Mouse (Mus musculus) midbrain, postnatal 0 days (tissue): ENCODE measurements around the gene Itk. TPM values are rescaled to one million over a fixed set of nuclear protein-coding genes. Genes with fewer than 3 reads are reported as not detected.

Experiments used
- ATAC-seq: fragments of 200-750 bp; cut with Nextera tagmentation; 2 replicates; pipeline ENCODE4 v1.8.0; 2017; ENCODE audit warnings: moderate number of reproducible peaks, mild to moderate bottlenecking, moderate TSS enrichment, moderate library complexity; ENCODE audit not compliant: low FRiP score
- DNase-seq: peaks from one replicate; pipeline ENCODE4 v3.0.0-alpha.2; 2015; ENCODE audit warnings: low spot score
- H3K27ac ChIP-seq: fragments of 300-500 bp; sonication (generic); 2 replicates; pipeline ENCODE4 v1.5.1; 2014; ENCODE audit warnings: low read depth, mild to moderate bottlenecking, low read length, mixed read lengths
- H3K27me3 ChIP-seq: fragments of 300-500 bp; sonication (generic); 2 replicates; pipeline ENCODE4 v1.6.1; 2014; ENCODE audit warnings: low read length, control low read depth, mixed read lengths; ENCODE audit not compliant: insufficient read depth
- H3K36me3 ChIP-seq: fragments of 300-500 bp; sonication (generic); 2 replicates; pipeline ENCODE4 v1.6.1; 2014; ENCODE audit warnings: low read length, control low read depth, mixed read lengths; ENCODE audit not compliant: insufficient read depth
- H3K4me1 ChIP-seq: fragments of 300-500 bp; sonication (generic); 2 replicates; pipeline ENCODE4 v1.6.1; 2014; ENCODE audit warnings: mild to moderate bottlenecking, control low read depth, antibody characterized with exemption, low read length, mixed read lengths; ENCODE audit not compliant: insufficient read depth
- H3K4me2 ChIP-seq: fragments of 300-500 bp; sonication (generic); 2 replicates; pipeline ENCODE4 v1.6.1; 2014; ENCODE audit warnings: low read depth, mild to moderate bottlenecking, low read length, mixed read lengths; ENCODE audit not compliant: poor library complexity, severe bottlenecking
- H3K4me3 ChIP-seq: fragments of 300-500 bp; sonication (generic); 2 replicates; pipeline ENCODE4 v1.5.1; 2014; ENCODE audit warnings: low read depth, mild to moderate bottlenecking, low read length, moderate library complexity
- H3K9ac ChIP-seq: fragments of 300-500 bp; sonication (generic); replicated peaks from 2 replicates; pipeline ENCODE4 v1.6.1; 2014; ENCODE audit warnings: mild to moderate bottlenecking, low read length, moderate library complexity, mixed read lengths; ENCODE audit not compliant: poor library complexity, severe bottlenecking
- H3K9me3 ChIP-seq: fragments of 300-500 bp; sonication (generic); 2 replicates; pipeline ENCODE4 v1.6.1; 2016; ENCODE audit warnings: low read length, control low read depth
- CTCF ChIP-seq: IDR thresholded peaks from 2 replicates; pipeline ENCODE4 v1.5.1; 2016; ENCODE audit warnings: antibody characterized with exemption, mild to moderate bottlenecking
- WGBS: fragments of 180-500 bp; shearing (Covaris S2); extraction: QIAGEN DNeasy Blood & Tissue Kit; methylation state at CpG from one replicate; pipeline ENCODE4 v1.1.7; 2014; 5-methylcytosine and 5-hydroxymethylcytosine counted together
- polyA plus RNA-seq: library from polyadenylated mRNA; unstranded; fragments of >200 nt; fragmentation: Nextera tagmentation; extraction: Ambion mirVana; gene quantifications from 2 replicates; pipeline ENCODE4 v1.2.1, GENCODE M21; 2015
- total RNA-seq: library from RNA; depleted of rRNA; stranded (reverse); fragments of >200 nt; gene quantifications from 2 replicates; pipeline ENCODE4 v1.2.3, GENCODE M21; 2014

Gene Itk
- total and polyA plus RNA-seq, 2 experiments from 2014 or later: 0.06 to 0.16 TPM

- WGBS: 92% methylated on average over 8 of the region's 8 CpGs
- ATAC-seq (no peak), DNase-seq (no peak)
- H3K9ac ChIP-seq: no peak overlapping the region
- H3K27ac ChIP-seq: no peak overlapping the region
- TF ChIP-seq CTCF: no peak
- H3K27me3 ChIP-seq: no peaks in the 10 kb centered on the region
- no peaks in the 10 kb centered on the region for H3K9me3 ChIP-seq
- H3K4me3 ChIP-seq: no peak overlapping the region
- no peaks in the 10 kb centered on the region for H3K36me3 ChIP-seq
- no peak overlapping the region for H3K4me2 ChIP-seq
- no peaks in the 10 kb centered on the region for H3K4me1 ChIP-seq
Observed at GRCm38 (mm10) chr11:46387061-46387460, 2.3 kb downstream of the Itk start.

- Histone ChIP-seq H3K4me1 (no peaks in the 10 kb centered on the region), H3K27me3 (no peaks in the 10 kb centered on the region), H3K36me3 (no peaks in the 10 kb centered on the region), H3K9me3 (no peaks in the 10 kb centered on the region), H3K4me2 (no peak overlapping the region), H3K4me3 (no peak overlapping the region), H3K9ac (no peak overlapping the region), H3K27ac (no peak overlapping the region)
- no peak for ATAC-seq
- 92% methylated on average over 8 of the region's 8 CpGs for WGBS
- TF ChIP-seq CTCF: no peak
- no peak for DNase-seq
Observed at GRCm38 (mm10) chr11:46386556-46386955, 2.8 kb downstream of the Itk start.

GRCm38 (mm10) chr11:46384925-46385324 lies 4.4 kb downstream of the Itk start:
- DNase-seq: no peak
- H3K4me1 ChIP-seq: no peaks in the 10 kb centered on the region
- H3K36me3 ChIP-seq: no peaks in the 10 kb centered on the region
- ATAC-seq: no peak
- no peaks in the 10 kb centered on the region for H3K9me3 ChIP-seq
- no peak overlapping the region for H3K9ac ChIP-seq
- TF ChIP-seq CTCF: no peak
- no peaks in the 10 kb centered on the region for H3K27me3 ChIP-seq
- H3K27ac ChIP-seq: no peak overlapping the region
- no peak overlapping the region for H3K4me3 ChIP-seq
- no peak overlapping the region for H3K4me2 ChIP-seq
- WGBS: 87% methylated on average over 2 of the region's 2 CpGs

GRCm38 (mm10) chr11:46382466-46382865 lies 6.8 kb downstream of the Itk start:
- Histone ChIP-seq H3K27me3 (no peaks in the 10 kb centered on the region), H3K4me2 (no peak overlapping the region), H3K36me3 (no peaks in the 10 kb centered on the region), H3K4me1 (no peaks in the 10 kb centered on the region), H3K27ac (no peak overlapping the region), H3K4me3 (no peak overlapping the region), H3K9me3 (no peaks in the 10 kb centered on the region), H3K9ac (no peak overlapping the region)
- no peak for ATAC-seq
- 93% methylated on average over 4 of the region's 4 CpGs for WGBS
- TF ChIP-seq CTCF: no peak
- DNase-seq: no peak

GRCm38 (mm10) chr11:46380097-46380675 lies 9.1 kb downstream of the Itk start:
- Histone ChIP-seq H3K4me1 (no peaks in the 10 kb centered on the region), H3K9me3 (no peaks in the 10 kb centered on the region), H3K27me3 (no peaks in the 10 kb centered on the region), H3K9ac (no peak overlapping the region), H3K4me2 (no peak overlapping the region), H3K4me3 (no peak overlapping the region), H3K27ac (no peak overlapping the region), H3K36me3 (no peaks in the 10 kb centered on the region)
- WGBS: 85% methylated on average over 7 of the region's 7 CpGs
- no peak for TF ChIP-seq CTCF
- DNase-seq (no peak), ATAC-seq (no peak)

GRCm38 (mm10) chr11:46377819-46378782 lies 11.2 kb downstream of the Itk start:
- TF ChIP-seq CTCF: no peak
- Histone ChIP-seq H3K27ac (no peak overlapping the region), H3K36me3 (no peaks in the 10 kb centered on the region), H3K4me2 (no peak overlapping the region), H3K4me3 (no peak overlapping the region), H3K9ac (no peak overlapping the region), H3K4me1 (no peaks in the 10 kb centered on the region), H3K27me3 (no peaks in the 10 kb centered on the region), H3K9me3 (no peaks in the 10 kb centered on the region)
- WGBS: 90% methylated on average over 8 of the region's 8 CpGs
- DNase-seq (no peak), ATAC-seq (no peak)
